Mouse (Mus musculus) brain, adult 10 weeks (tissue): Measurements from ENCODE around the gene Olfr922. TPM values are rescaled to one million over a fixed set of nuclear protein-coding genes. Genes with fewer than 3 reads are reported as not detected.

Experiments used
- polyA plus RNA-seq: library from polyadenylated mRNA; stranded (reverse); fragments of 350-450 nt; fragmentation: Illumina TruSeq; extraction: RNeasy Lipid Tissue Mini Kit (QIAGEN cat#74804); gene quantifications from one replicate; pipeline ENCODE4 v1.2.3, GENCODE M21; 2015; ENCODE audit warnings: low read depth, low replicate concordance

Gene Olfr922
- not detected for polyA plus RNA-seq

GRCm38 (mm10) chr9:38814314-38814713 is at the start of gene Olfr922:
TSS of gene Olfr922 (plus strand) at chr9:38814614.

DNA sequence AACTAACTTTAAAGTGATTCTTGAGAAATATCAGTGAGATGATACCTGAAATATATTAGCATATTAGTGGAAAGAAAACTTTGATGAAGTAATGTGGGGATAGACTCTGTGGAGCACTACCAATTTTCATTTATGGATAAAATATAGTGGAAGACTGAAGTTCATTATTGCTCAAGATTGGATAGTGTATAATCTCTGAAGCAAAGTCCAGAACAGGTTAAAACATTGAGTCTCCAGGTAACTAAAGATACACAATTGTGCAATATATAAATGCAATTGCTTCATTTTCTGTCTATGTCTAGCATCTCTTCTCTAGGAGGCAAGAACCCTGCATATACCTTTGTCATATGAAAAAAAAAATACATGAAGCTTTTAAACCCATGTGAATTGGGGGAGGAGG is 41.6 kb upstream of the Olfr922 start, which contains the start of gene Olfr921:
Olfr921 (plus strand) TSS at position 301 of the 400 bp plus-strand sequence.

GRCm38 (mm10) chr9:38826245-38826644 is 11.8 kb downstream of the Olfr922 start, which contains the start of gene Olfr923:
TSS of gene Olfr923 (plus strand) at chr9:38826545.

DNA sequence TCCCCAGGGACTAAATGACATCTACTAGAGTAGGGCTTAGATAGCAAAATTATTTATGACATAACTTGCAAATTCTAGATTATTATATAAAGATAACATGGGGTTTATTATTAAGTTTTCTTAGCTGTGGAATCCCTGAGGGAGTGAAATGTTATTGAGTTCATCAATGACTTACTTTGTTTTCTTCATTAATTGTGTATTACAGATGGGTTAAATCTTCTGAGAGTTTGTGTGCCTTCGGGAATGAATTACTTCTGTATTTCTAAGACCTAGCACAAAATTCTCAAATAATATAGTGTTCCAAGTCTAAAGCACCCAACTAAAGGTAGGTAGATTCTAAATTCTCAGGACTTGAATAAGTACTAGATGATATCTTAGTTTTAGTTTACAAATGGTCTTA is 29.7 kb downstream of the Olfr922 start, which contains the start of gene Olfr924:
Olfr924 (plus strand) TSS at position 301 of the 400 bp plus-strand sequence.

DNA sequence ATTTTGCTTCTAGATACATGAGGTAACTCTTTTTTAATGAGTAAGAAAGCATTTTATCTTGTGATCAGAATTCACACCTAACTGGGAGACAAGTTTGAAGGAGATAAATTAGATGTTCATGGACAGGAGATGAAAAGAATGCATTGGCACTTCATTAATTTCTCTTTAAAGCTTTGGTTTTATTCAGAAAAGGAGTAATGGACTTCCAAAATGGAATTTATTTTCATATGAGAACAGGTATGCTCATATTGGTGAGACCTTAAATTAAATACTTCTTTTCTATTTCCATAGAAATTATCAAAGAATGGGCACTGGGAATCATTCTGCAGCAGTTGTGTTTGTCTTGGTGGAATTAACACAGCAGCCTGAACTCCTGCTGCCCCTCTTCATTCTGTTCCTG is 40.3 kb downstream of the Olfr922 start, which contains the start of gene Olfr26:
Olfr26 (plus strand) TSS at position 301 of the 400 bp plus-strand sequence.

Other genes with a start within 250 kb of the Olfr922 start
- not detected for gene Olfr912, start 234.4 kb upstream of the Olfr922 start, polyA plus RNA-seq
- gene Olfr913, start 221.9 kb upstream of the Olfr922 start, polyA plus RNA-seq: not detected
- gene Olfr914, start 209.5 kb upstream of the Olfr922 start, polyA plus RNA-seq: not detected
- gene Olfr916, start 154.7 kb upstream of the Olfr922 start, polyA plus RNA-seq: not detected
- not detected for gene Olfr917, start 148.8 kb upstream of the Olfr922 start, polyA plus RNA-seq
- not detected for gene Olfr918, start 140.0 kb upstream of the Olfr922 start, polyA plus RNA-seq
- not detected for gene Olfr919, start 110.9 kb upstream of the Olfr922 start, polyA plus RNA-seq
- gene Vwa5a, start 96.3 kb upstream of the Olfr922 start, polyA plus RNA-seq: 12.1 TPM
- 0.09 TPM for gene Olfr920, start 62.3 kb upstream of the Olfr922 start, polyA plus RNA-seq
- not detected for gene Olfr921, start 41.5 kb upstream of the Olfr922 start, polyA plus RNA-seq
- not detected for gene Olfr923, start 11.9 kb downstream of the Olfr922 start, polyA plus RNA-seq
- not detected for gene Olfr924, start 29.8 kb downstream of the Olfr922 start, polyA plus RNA-seq
- not detected for gene Olfr26, start 40.4 kb downstream of the Olfr922 start, polyA plus RNA-seq
- not detected for gene Olfr926, start 62.5 kb downstream of the Olfr922 start, polyA plus RNA-seq
- not detected for gene Olfr930, start 115.2 kb downstream of the Olfr922 start, polyA plus RNA-seq
- gene Olfr933, start 157.7 kb downstream of the Olfr922 start, polyA plus RNA-seq: not detected
- gene Olfr934, start 173.7 kb downstream of the Olfr922 start, polyA plus RNA-seq: not detected
- gene Olfr935, start 185.1 kb downstream of the Olfr922 start, polyA plus RNA-seq: not detected
- gene Olfr146, start 208.8 kb downstream of the Olfr922 start, polyA plus RNA-seq: not detected